Mouse (Mus musculus): Measurements from ENCODE around the gene Mef2d.

The Mef2d gene

DNA sequence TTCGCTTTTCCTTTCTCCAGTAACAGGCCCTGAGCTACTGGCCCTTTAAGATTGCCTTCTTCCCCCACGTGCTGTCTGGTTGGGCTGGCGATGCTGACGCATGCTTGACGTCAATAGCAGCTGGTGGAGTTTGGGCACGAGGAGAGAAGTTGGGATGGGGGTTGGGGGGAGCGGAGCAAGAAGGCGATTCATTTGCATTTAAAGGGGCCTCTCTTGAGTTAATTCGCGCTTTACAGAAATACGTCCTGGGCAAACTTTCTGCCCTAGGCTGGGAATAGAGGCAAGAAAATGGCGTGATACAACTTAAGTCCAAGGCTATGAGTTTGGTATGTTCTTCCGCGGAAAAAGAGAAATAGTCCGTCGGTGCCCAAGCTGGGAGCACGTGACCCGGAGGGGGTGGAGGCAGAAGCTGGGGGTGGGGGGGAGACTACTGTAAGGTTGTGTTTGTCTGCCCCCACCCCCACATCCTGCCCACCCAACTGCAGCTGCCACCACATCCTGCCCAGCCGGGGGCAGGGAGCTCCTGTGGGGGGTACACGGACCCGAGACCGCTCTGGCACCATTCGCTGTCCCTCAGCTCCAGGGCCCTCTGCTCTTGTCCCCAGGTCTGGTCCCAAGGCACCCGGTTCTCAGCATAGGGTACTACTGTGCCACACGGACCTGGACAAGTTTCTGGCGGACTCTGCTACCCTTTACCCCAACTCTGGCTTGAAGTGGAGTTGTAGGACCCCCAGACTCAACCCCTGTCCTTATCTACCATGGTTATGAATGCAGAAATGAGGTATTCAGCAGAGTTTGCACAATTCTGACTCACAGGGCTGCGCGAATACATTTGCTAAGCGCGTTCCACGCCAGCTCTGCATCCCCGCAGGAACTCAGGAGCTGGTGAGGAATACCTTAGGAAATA, 3.6 kb upstream of the Mef2d start:
- DNase-seq, result peak; percentile 91 to 93

DNA sequence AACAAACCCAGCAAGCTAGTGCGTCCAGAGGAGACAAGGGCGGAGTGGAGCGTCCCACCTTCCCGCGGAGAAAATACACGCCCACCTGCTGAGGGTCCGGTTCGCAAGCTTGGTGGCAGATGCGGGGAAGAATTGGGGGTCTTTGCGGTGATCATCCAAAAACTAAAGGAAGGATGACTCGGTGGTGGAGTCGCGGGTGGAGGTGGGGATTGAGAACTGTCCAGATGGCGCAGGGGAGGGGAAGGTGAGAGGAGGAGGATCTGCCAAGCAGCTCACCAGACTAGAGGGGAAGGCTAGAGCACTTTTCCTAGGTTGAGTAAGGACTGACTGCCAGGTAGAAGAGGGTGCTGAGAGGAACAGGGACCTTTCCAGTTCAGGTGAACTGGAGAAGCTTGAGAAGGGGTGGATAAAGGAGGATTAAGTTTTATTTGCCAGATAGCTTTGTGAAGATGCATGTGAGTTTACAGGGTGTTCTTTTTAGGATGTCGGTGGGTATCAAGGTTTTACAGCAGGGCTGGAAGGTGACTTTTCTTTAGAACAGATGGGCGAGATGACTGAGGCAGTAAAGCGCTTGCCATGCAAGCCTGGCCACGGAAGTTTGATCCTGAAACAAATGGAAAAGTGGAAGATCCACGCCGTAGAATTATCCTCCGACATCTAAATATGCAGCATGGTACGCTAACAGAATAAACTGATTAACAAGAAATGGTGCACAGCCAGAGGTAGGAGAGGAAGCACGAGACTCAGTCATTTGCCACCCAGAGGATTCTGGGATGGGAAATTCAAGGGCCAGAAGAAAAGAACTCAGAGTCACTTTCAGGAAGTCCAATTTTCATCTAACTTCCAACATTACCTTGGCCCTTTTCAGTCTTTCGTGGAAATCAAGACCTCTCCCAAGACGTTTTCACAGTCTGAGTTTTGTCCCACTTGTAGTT, 2.7 kb upstream of the Mef2d start:
- DNase-seq, result peak; percentile 83 to 84

DNA sequence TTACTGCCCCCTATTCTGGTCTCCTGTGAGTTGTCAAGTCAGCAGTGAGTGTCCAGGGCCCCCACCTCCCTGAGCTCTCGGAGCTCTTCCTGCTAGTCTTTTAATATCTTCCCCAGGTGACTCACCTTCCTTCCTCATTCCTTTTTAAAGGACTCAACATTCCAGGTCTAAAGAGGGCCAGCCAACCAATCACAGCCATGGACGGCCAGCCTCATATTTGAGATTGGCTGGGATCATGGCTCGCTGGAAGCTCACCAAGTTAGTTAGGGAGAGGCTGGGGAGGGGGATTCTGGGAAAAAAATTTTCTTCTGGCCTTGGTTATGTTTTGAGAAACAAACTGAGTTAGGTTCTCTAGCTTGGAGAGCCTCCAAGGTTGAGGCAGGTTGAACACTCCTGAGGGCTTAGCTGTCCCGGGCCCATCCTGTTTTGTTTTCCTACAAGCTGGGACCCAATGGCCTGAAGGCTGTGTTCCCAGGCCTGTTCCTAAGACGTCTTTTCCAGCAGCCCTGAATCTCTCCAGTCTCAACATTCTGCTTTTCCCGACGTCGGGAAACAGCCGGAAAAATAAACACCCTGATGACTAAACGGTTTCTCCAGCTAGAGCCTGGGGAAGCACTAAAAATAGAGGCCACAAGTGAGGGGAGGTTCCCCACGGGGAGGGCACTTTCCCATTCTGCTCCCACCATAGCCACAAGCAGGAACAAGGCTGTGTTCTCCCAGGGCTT, 1.8 kb upstream of the Mef2d start:
- peak; percentile 45 to 57 for DNase-seq

- DNase-seq, result peak in 1 of 2 experiments; percentile 16
These were observed 1.2 kb upstream of the Mef2d start for GRCm38 (mm10) chr3:88140903-88141430.

GRCm38 (mm10) chr3:88141439-88141786, 759 bp upstream of the Mef2d start:
- DNase-seq, result no peak

GRCm38 (mm10) chr3:88142546-88142915, 359 bp downstream of the Mef2d start:
- DNase-seq, result no peak

GRCm38 (mm10) chr3:88142916-88143771, 972 bp downstream of the Mef2d start:
- DNase-seq, result peak; percentile 67 to 69

DNA sequence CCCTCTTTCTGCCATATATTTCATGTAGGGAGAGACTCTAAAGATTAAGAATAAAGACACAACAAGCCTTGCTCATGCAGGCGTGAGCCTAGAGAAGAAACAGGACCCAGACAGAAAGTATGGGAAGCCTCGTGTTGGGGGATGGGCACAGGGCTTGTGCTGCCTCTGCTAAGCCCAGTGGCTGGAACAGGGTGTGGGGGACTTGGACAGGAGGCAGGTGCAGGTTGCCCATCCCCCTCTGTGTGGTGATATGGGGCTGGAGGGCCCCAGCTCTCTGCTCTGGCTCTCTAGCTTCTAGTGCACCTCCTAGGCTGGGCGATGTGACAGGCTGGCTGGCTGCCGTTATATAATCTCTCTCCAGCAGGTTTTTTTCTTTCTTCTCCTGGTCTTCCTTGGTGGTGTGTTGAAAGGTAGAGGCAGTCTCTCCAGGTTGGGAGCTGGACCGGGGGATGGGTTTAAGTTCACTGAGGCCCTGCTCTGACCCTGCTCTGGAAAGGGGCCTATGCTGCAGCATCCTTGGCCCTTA, 1.9 kb downstream of the Mef2d start:
- DNase-seq, result peak; percentile 66 to 69

GRCm38 (mm10) chr3:88144648-88145410, 2.7 kb downstream of the Mef2d start:
- DNase-seq, result no peak

GRCm38 (mm10) chr3:88145411-88145782, 3.2 kb downstream of the Mef2d start:
- DNase-seq, result peak; percentile 72 to 73

DNA sequence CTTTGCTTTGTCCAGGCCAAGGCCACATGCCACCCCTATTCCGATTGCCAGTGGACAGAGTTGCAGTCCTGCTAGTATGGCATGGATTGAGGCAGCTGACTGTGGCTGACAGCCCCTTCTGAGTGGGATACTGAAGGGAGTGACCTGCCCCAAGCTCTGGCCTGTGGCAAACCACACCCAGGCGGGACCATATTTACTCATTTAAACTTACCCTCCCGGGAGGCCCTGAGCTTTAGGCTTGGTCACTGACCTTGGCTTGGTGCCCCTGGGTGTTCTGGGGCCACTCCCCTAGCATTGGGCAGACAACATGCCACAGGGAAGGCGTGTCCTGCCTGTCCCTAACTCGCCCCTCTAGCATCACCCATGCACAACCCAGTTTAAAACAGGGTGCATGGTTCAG, 3.8 kb downstream of the Mef2d start:
- DNase-seq, result peak in 1 of 2 experiments; percentile 23

DNA sequence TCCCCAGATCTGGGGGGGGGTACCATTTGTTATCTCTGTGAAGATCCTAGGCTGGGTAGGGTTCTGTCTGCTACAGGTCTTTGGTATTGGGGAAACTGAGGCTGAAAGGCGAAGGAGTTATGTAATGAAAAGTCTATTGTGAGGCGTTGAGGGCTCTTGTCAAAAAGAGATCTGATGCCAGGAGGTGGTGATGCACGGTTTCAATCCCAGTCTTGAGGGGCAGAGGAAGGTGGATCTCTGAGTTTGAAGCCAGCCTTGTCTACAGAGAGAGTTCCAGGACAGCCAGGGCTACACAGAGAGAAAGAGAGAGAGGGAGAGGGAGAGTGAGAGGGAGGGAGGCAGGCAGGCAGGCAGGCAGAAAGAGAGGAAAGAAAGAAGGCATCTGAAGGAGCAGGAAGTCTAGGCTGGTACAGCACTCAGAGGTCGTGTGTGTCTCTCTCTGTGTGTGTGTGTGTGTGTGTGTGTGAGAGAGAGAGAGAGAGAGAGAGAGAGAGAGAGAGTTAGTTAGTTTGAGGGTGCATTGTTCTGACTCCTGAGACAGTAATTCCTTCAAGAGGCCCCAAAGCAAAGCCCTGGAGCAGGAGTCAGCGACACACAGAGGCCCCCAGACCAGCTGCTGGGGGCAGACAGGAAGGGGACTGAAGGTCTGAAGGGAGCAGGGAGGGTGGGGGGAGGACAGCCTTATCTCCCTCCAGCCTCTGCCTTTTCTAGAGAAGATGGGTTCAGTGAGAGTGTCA, 4.4 kb downstream of the Mef2d start:
- DNase-seq, result peak in 1 of 2 experiments; percentile 2

DNA sequence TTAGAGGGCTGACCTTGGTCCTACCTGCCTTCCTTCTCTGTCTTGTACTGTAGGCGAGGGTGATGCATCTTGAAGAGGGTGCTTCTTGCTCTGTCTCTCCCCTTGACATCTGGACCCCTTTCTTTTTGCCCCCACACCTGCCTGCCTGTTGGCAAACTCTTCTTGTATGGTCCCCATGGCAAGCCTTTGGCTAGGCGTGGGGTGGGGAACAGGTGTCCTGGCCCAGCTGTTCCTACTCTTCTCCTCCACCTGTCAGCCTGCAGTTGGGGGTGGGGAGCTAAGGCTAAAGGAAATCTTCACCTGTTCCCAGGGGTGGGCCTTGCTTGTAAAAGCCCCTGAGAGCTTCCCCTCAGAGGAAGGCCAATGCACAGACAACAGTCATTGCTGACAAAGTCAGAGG, 5.3 kb downstream of the Mef2d start:
- DNase-seq, result no peak

DNA sequence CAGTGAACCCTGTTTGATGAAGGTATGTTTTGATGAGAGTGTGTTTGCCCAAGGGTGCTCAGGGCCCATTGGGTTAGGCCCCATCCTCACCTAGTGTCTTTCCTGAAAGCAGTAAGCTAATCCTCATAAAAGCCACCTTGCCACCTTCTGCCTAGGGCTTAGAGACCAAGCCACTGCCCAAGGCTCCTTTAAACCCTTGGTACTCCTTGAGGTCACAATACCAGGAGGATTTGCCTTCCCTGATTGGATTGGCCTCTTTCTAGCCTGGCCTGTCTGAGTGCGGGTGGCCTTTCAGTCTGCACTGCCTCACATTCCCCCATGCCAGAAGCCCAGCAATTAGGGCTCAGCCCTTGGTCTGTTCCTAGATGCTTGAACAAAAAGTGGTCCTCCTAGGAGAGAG, 5.7 kb downstream of the Mef2d start:
- DNase-seq, result no peak

DNA sequence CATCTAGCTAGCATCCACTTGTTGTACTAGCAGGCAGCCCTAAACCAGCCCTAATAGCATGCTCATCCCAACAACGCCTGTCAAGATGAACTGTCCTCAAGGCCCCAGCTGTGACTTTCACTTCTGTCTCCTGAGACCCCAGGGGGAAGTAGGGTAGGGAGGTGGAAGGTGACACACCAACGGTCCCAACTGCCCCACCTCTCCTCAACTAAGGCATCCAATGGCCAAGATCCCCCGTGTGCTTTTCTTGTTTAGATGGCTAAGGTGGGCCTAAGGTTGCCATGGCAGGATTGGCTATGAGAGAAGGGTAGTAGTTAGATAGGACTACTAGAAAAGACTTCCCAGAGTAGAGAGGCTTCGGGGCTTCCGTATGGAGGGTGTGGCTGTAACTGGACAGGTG, 6.2 kb downstream of the Mef2d start:
- no peak for DNase-seq

DNA sequence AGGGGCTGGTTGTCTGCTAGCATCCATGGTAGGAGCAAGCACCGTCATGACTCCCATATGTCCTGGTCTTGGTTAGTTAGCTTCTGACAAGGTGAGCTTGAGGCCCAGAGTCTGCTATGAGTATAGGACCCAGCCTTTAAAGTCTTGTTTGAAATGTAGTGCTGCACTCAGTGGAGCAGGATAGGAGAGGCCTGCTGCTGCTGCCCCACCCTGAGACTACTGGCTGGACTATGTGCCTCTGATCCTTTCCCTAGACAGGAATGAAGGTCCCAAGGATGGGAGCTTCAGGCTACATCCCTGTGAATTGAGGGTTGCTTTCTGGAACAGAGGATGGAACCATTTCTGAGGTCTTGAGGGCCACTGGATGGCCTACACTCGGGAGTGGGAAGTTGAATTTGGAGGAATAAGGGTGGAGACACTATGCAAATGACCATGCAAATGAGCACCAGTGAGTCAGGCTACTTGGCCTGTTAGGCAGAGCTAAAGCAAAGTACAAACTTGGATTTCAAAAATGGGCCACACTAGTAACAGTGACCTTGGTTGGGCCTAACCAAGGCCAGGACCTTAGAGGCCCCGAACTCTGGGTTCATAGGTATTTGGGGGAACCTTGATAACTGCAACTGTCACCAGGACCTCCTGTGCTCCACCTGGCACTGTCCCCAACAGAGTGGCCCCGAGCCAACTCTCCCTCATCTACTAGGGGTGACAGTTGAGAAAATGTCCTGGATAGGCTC, 6.8 kb downstream of the Mef2d start:
- peak in 1 of 2 experiments; percentile 59 for DNase-seq

GRCm38 (mm10) chr3:88149510-88149974, 7.4 kb downstream of the Mef2d start:
- DNase-seq, result no peak

DNA sequence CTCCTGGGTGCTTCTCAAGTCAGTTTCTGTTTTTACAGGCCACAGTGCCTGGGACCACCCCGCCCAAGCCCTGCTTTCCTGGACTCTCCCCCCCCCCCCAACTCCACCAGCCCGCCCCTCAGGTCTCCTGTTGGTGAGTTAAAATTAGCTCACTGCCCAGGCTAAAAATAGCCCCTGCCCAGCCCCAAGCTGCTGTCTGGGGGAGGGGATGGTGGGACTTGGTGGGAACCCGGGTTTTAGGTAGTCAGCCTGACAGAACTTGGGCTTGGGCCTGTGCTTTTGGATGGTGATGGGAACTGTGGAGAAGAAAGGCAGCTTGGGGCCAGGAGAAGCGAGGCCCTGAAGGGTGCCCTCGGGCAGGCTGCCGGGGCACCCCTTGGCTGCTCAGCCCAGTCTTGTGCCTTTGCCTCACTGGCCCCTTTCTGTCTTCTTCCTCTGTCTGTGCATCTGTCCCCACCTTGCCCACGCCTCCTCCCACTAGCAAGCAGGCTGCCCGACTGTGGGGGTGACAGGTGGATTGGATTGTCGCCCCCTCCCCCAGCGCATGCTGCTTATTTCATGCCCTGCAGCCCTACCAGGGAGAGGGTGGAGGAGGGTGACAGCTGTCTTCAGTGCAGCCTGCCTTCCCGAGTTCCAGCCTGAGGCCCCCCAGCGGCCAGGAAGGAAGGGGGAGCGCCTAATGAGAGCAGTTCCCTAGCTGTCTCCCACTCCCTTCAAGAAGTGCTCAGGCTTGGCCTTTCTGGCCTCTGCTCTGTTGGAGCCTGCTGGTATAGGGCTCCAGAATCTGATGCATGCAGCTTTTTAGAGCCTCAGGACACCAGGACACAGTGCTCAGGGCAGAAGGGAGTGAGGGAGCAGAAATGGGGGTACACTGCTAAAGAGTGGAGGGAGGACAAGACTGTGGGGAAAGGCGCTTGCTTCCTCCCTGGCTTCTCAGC, 8.2 kb downstream of the Mef2d start:
- peak in 1 of 2 experiments; percentile 52 for DNase-seq
